Comparison of ENCODE assay signal across 10 mouse cellular contexts in the genomic region with DNA sequence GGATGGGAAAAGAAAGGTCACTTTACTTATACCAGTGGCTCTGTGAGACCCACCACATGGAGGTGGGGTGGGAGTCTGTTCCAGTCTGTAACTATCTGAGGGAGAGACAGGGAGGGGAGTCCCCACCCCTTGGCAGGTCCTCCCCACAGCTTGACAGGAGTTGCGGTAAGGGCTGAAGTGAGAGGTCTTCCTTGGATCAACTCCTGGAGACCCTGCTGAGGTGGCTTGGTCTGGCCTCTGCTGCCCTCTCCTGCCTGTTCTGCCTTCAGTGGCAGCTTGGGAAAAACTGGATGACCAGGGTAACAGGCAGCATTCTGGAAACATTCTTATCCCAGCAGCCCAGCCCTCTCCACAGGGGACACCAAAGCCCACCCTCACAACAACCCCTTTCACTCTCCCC. TPM values are rescaled to one million over a fixed set of nuclear protein-coding genes. Genes with fewer than 3 reads are reported as not detected.
DNase-seq lines count a peak whose midpoint lies in the region; ATAC-seq and TF ChIP-seq lines count a peak whose summit lies in the region.
"Had no signal": no experiment of that assay in that cellular context is flagged by ENCODE, and none has a peak within 500 bp of the region (broad histone marks: within the 10 kb centered on the region; RNA-seq: fewer than 3 reads in every experiment).

No protein-coding gene starts in this region.

- no peaks in the 10 kb centered on the region for H3K9me3 ChIP-seq in hindbrain, embryonic 10.5 days
- no peaks in the 10 kb centered on the region for H3K9me3 ChIP-seq in hindbrain, embryonic 12.5 days (replicated peaks)
- no peaks in the 10 kb centered on the region for H3K9me3 ChIP-seq in lung, embryonic 16.5 days (ENCODE audit: control insufficient read depth, low read length)
- no peaks in the 10 kb centered on the region for H3K9me3 ChIP-seq in liver, postnatal 0 days (ENCODE audit: low read length)

- peak; percentile 53 for DNase-seq in hindbrain, embryonic 10.5 days (ENCODE audit: low spot score)
- DNase-seq in lung, postnatal 14 days: no peak
- DNase-seq in embryo, embryonic 11 days: peak; percentile 55
- no peak for DNase-seq in liver, postnatal 0 days
- DNase-seq in right cerebral cortex, postnatal 14 days: no peak
- no peak for DNase-seq in cerebellum, postnatal 4 days (ENCODE audit: low spot score in 2 of 2)
- DNase-seq: heart, adult 11 months had no signal

- peaks cover 97% of the 10 kb centered on the region for H3K27me3 ChIP-seq in hindbrain, embryonic 10.5 days (ENCODE audit: insufficient read depth, poor library complexity, severe bottlenecking)
- H3K27me3 ChIP-seq in hindbrain, embryonic 12.5 days: peaks cover 86% of the 10 kb centered on the region
- peaks cover 31% of the 10 kb centered on the region for H3K27me3 ChIP-seq in lung, embryonic 16.5 days (ENCODE audit: control insufficient read depth, insufficient read depth, low read depth, low read length)
- peaks cover 81% of the 10 kb centered on the region for H3K27me3 ChIP-seq in liver, postnatal 0 days (ENCODE audit: insufficient read depth, low read length)

- no peak for TF ChIP-seq EP300 in liver, postnatal 0 days (IDR thresholded peaks at IDR 0.05; ENCODE audit: low read depth)

- H3K4me2 ChIP-seq in hindbrain, embryonic 12.5 days (replicated peaks): no peak overlapping the region
- H3K4me2 ChIP-seq in lung, embryonic 16.5 days (ENCODE audit: low read depth, low read length): peak overlapping the region; percentile 79; the same call in 1 of the 2 replicates
- no peak overlapping the region for H3K4me2 ChIP-seq in liver, postnatal 0 days (ENCODE audit: low read depth, low read length)

- ATAC-seq in hindbrain, embryonic 12.5 days (ENCODE audit: low FRiP score): no peak
- ATAC-seq in lung, embryonic 16.5 days (ENCODE audit: low read depth): peak; percentile 24; the same call in 1 of the 2 replicates
- no peak for ATAC-seq in liver, postnatal 0 days

- 0% methylated on average over 1 of the region's 1 CpGs for WGBS in hindbrain, embryonic 10.5 days
- WGBS in hindbrain, embryonic 12.5 days: 0% methylated on average over 1 of the region's 1 CpGs
- 0% methylated on average over 1 of the region's 1 CpGs for WGBS in lung, embryonic 16.5 days
- 7% methylated on average over 1 of the region's 1 CpGs for WGBS in liver, postnatal 0 days (ENCODE audit: insufficient replicate concordance)

- H3K4me1 ChIP-seq in hindbrain, embryonic 10.5 days (replicated peaks): peaks cover 26% of the 10 kb centered on the region
- no peaks in the 10 kb centered on the region for H3K4me1 ChIP-seq in hindbrain, embryonic 12.5 days
- H3K4me1 ChIP-seq in lung, embryonic 16.5 days (replicated peaks; ENCODE audit: control insufficient read depth, insufficient read depth, low read length): peaks cover 7% of the 10 kb centered on the region
- H3K4me1 ChIP-seq in liver, postnatal 0 days (ENCODE audit: insufficient read depth): no peaks in the 10 kb centered on the region

- no peak overlapping the region for H3K4me3 ChIP-seq in hindbrain, embryonic 10.5 days
- H3K4me3 ChIP-seq in hindbrain, embryonic 12.5 days: no peak overlapping the region
- H3K4me3 ChIP-seq in lung, embryonic 16.5 days (ENCODE audit: low read length): peak overlapping the region; percentile 57
- H3K4me3 ChIP-seq in liver, postnatal 0 days (ENCODE audit: low read depth, low read length): no peak overlapping the region
- H3K4me3 ChIP-seq: myocyte had no signal

- no peak overlapping the region for H3K27ac ChIP-seq in hindbrain, embryonic 10.5 days
- no peak overlapping the region for H3K27ac ChIP-seq in hindbrain, embryonic 12.5 days
- H3K27ac ChIP-seq in lung, embryonic 16.5 days (ENCODE audit: low read length): peak overlapping the region; percentile 82
- no peak overlapping the region for H3K27ac ChIP-seq in liver, postnatal 0 days (ENCODE audit: low read depth)

- no peaks in the 10 kb centered on the region for H3K36me3 ChIP-seq in hindbrain, embryonic 10.5 days
- no peaks in the 10 kb centered on the region for H3K36me3 ChIP-seq in hindbrain, embryonic 12.5 days
- no peaks in the 10 kb centered on the region for H3K36me3 ChIP-seq in lung, embryonic 16.5 days (ENCODE audit: control insufficient read depth, insufficient read depth, low read length)
- no peaks in the 10 kb centered on the region for H3K36me3 ChIP-seq in liver, postnatal 0 days (replicated peaks; ENCODE audit: insufficient read depth, low read length)

- peak; percentile 26; the same call in 1 of the 2 replicates for TF ChIP-seq CTCF in liver, postnatal 0 days (IDR thresholded peaks at IDR 0.05; ENCODE audit: low read depth)

- H3K9ac ChIP-seq in hindbrain, embryonic 12.5 days: no peak overlapping the region
- peak overlapping the region; percentile 69 for H3K9ac ChIP-seq in lung, embryonic 16.5 days (ENCODE audit: low read length)
- no peak overlapping the region for H3K9ac ChIP-seq in liver, postnatal 0 days (replicated peaks)

RNA-seq across cellular contexts. Expression of a gene that starts 6.5 kb away (rescaled TPM):
- polyA plus RNA-seq in hindbrain, embryonic 10.5 days (2016; fragmentation: Nextera tagmentation; extraction: Ambion mirVana): 3.9 and 4.9 TPM in 2 replicates
- 2.0 and 3.2 TPM in 2 replicates for polyA plus RNA-seq in hindbrain, embryonic 12.5 days (2016; fragmentation: Nextera tagmentation; extraction: Ambion mirVana)
- 126 and 138 TPM in 2 replicates for polyA plus RNA-seq in lung, embryonic 16.5 days (2015; fragmentation: Nextera tagmentation; extraction: Ambion mirVana)
- polyA plus RNA-seq in liver, postnatal 0 days (2015; fragmentation: Nextera tagmentation; extraction: Ambion mirVana): 2.7 and 3.1 TPM in 2 replicates
- polyA plus RNA-seq: myocyte had no signal

RNA-seq across cellular contexts. Expression of a gene that starts 17.5 kb away (rescaled TPM):
- 60.5 and 68.2 TPM in 2 replicates for polyA plus RNA-seq in hindbrain, embryonic 10.5 days (2016; fragmentation: Nextera tagmentation; extraction: Ambion mirVana)
- polyA plus RNA-seq in hindbrain, embryonic 12.5 days (2016; fragmentation: Nextera tagmentation; extraction: Ambion mirVana): 60.0 and 69.3 TPM in 2 replicates
- 50.6 and 59.2 TPM in 2 replicates for polyA plus RNA-seq in lung, embryonic 16.5 days (2015; fragmentation: Nextera tagmentation; extraction: Ambion mirVana)
- 12.9 and 13.7 TPM in 2 replicates for polyA plus RNA-seq in liver, postnatal 0 days (2015; fragmentation: Nextera tagmentation; extraction: Ambion mirVana)

RNA-seq across cellular contexts. Expression of a gene that starts 25.3 kb away (rescaled TPM):
- polyA plus RNA-seq in hindbrain, embryonic 10.5 days (2016; fragmentation: Nextera tagmentation; extraction: Ambion mirVana): 7.0 and 13.7 TPM in 2 replicates
- polyA plus RNA-seq in hindbrain, embryonic 12.5 days (2016; fragmentation: Nextera tagmentation; extraction: Ambion mirVana): 22.7 and 25.4 TPM in 2 replicates
- 0.58 and 0.62 TPM in 2 replicates for polyA plus RNA-seq in lung, embryonic 16.5 days (2015; fragmentation: Nextera tagmentation; extraction: Ambion mirVana)
- 0.04 and 0.05 TPM in 2 replicates for polyA plus RNA-seq in liver, postnatal 0 days (2015; fragmentation: Nextera tagmentation; extraction: Ambion mirVana)

RNA-seq across cellular contexts. Expression of a gene that starts 37.0 kb away (rescaled TPM):
- polyA plus RNA-seq in hindbrain, embryonic 10.5 days (2016; fragmentation: Nextera tagmentation; extraction: Ambion mirVana): 1.6 and 3.5 TPM in 2 replicates
- polyA plus RNA-seq in hindbrain, embryonic 12.5 days (2016; fragmentation: Nextera tagmentation; extraction: Ambion mirVana): 1.8 and 2.2 TPM in 2 replicates
- 3.1 and 3.3 TPM in 2 replicates for polyA plus RNA-seq in lung, embryonic 16.5 days (2015; fragmentation: Nextera tagmentation; extraction: Ambion mirVana)
- not detected in 2 replicates for polyA plus RNA-seq in liver, postnatal 0 days (2015; fragmentation: Nextera tagmentation; extraction: Ambion mirVana)

Comparison
In these comparisons a context has a peak if more than half of its experiments do, and no peak if none do; other contexts are left out.
1. DNase-seq: peak in hindbrain, embryonic 10.5 days (single experiment) and embryo, embryonic 11 days (single experiment); none in lung, postnatal 14 days (single experiment), liver, postnatal 0 days (single experiment), right cerebral cortex, postnatal 14 days (single experiment) and cerebellum, postnatal 4 days (0 of 2).
2. RNA of a gene that starts 6.5 kb away (polyA plus RNA-seq): 126 to 138 TPM in lung, embryonic 16.5 days; 3.9 to 4.9 TPM in hindbrain, embryonic 10.5 days, 2.7 to 3.1 TPM in liver, postnatal 0 days and 2.0 to 3.2 TPM in hindbrain, embryonic 12.5 days; every median in the first group is over 10 times any median in the second.